Mouse (Mus musculus) lung, postnatal 10 days (tissue): ENCODE results near the gene Serpine1.
"Not testable (repeated sequence)": the region's sequence is repeated elsewhere in the genome, so short reads cannot be mapped to it uniquely, and the experiment has no call there.

Experiments used
- DNase-seq: peaks from one replicate; pipeline ENCODE4 v3.0.0; 2021

Serpine1 gene

GRCm38 (mm10) chr5:137072079-137072960 is at the start of gene Serpine1:
Serpine1 (minus strand) TSS chr5:137072268.
- peak; percentile 93 for DNase-seq

DNA sequence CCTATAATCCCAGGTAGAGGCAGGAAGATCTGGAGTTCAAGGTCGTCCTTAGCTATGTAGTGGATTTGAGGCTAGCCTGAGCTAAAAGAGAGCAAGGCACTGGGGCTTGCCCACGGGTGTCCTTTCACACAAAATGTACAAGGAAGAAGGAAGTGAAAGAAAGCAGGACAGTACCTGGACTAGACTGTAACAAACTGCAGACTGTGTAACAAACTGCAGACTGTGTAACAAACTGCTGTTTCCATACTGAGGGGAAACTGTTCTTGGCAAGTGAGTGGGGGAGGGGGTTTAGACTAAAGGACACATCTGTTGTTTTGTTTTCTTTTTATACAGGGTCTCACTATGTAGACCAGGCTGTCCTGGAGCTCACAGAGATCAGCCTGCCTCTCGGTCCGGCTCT is 49.2 kb upstream of the Serpine1 start:
- DNase-seq: no peak

GRCm38 (mm10) chr5:137118878-137119277 is 46.8 kb upstream of the Serpine1 start:
- no peak for DNase-seq

GRCm38 (mm10) chr5:137117994-137118393 is 45.9 kb upstream of the Serpine1 start:
- not testable (repeated sequence) for DNase-seq

GRCm38 (mm10) chr5:137116987-137117386 is 44.9 kb upstream of the Serpine1 start:
- no peak for DNase-seq

DNA sequence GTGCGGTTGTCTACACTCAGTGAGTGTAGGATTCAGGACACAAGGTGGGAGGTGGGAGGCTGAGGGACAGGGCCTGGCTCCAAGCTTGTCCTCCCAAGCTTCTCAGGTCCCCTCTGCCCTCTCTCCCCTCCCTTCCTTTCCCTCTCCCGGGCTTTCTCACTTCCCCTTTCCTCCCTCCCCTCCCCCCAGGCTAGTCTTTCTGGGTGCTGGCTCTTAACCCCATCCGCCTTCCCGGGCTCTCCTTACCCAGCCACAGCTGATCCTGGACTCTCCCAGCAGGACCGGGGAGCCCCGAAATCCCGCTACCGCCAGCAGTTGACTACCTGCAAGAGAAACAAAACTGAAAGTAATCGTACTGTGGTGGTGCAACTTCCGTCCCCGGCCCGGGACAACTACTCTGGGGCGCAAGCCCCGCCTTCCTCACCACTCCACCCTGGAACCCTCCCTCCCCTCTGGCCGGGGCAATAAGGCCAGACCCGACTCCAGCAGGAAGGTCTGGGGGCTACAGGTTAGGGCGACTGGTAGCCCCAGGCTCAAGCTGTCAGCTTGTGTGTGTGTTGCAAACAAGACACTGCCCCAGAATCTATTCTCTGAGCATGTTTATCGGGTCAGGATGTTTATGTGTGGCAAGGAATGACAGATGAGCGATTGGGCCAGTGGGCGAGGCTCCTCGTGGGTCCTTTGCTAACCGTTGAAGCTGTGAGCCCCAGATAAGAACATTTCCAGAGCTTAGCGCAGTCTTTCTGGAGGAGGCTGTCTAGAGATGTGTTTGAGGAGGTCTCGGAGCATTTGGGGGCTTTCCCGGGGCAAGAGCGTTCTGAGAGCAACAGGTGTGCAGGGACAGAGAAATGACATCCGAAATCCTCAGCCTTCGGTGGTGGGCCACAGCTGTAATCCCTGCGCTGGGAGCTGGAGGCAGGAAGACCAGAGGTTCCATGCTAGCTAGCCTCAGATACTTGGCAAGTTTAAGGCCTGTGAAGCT is 44.1 kb upstream of the Serpine1 start, which contains the start of gene Trim56:
Trim56 (minus strand) TSS at position 344 of the 982 bp plus-strand sequence.
- DNase-seq: peak; percentile 89

GRCm38 (mm10) chr5:137114891-137115561 is 43.0 kb upstream of the Serpine1 start:
- no peak for DNase-seq

GRCm38 (mm10) chr5:137111542-137112408 is 39.7 kb upstream of the Serpine1 start:
- no peak for DNase-seq

DNA sequence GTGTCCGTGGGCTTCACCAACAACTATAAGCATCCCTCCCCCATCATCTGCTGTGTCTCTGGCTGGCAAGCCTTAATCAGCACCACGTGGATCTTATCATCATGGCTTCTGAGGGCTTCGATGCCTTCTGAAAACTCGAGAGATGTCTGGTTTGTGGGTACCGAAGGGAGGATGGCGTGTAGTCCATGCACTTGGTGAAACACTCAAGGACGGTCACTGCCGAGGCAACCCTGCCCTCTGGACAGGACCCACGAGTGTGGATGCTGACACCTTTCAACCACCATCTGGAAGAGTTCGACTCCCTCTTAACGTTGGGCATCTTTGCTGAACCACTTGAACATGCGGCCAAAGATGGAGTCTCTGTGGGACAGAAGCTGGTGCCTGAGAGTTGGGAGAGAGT is 38.8 kb upstream of the Serpine1 start:
- no peak for DNase-seq

DNA sequence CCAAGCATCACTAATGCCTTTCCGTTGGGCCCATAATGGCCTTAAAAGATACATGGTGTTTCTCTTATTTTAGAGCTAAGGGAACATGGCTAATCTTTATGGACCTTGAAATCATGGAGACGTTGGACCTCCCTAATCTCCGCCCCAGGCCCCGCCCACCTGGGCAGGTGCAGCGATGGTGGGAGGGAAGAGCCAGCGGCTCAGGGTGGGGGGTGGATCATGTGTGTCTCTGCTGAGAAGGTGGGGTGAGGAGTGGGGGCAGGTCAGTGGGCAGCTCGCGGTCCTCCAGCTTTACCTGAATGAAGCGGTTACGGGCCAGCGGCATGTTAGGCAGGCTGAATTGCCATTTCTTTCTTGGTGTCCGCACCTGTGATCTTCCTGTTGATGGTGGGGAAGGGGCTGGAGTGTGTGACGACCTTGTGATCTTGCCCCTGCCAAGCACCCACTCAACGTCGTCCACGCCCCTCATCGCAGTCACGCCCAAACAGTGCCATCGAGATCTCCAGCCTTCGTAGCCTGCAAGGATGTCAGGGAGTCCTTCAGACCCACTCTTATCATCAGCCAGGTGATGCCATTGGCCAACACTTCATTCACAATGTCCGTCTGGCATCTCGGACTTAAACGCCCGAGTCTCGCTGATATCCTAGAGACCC is 38.0 kb upstream of the Serpine1 start:
- DNase-seq: no peak

DNA sequence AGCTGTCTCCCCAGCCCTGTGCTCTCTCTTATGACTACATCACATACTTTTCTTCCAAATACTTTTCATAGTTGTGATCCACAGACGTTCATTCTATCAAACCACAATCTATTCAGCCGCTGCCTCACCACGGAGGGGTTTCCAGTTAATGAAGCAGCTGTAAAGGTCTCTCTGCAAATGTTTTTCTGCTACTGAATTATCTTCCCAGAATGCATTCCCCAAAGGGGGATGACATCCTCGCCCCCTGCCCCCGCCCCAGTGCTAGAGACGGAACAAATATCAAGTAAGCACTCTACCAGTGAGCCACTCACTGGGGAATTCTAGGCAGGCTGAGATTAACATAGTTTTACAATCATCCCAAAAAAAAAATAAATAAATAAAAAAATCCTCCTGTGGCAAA is 36.0 kb upstream of the Serpine1 start:
- no peak for DNase-seq

DNA sequence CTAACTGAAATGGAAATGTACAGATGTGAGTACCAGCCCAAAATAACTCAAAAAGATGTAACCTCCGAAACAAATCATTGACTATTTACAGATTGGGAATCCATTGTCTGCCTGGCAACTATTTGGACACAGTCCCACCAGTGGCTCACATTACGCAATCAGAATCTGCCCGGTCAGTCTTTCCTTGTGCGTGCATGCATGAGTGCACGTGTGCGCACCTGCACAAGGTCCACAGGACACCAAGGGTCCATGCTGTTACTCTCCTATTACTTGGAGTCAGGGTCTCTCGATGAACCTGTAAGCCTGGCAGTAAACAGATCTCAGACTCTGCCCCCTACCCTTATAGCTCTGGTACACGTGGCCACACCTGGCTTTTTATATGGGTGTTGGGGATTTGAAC is 35.6 kb upstream of the Serpine1 start:
- no peak for DNase-seq

DNA sequence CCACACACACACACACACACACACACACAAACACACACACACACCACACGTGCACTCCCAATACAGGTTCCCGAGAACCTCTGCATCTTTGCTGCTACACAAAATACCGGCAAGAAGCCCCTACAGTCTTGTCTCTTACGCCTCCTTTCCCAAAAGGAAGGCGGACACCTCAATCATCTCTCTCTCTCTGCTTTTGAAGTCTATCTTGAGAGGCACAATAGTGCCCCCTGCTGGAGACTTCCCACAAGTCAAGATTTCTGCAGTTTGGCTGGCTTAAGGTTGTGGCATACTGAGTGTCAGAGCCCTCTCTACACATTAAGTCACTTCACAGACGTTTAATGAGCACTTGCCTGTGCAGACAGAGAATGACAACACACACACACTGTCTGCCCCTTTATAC is 35.0 kb upstream of the Serpine1 start:
- peak; percentile 90 for DNase-seq

GRCm38 (mm10) chr5:137106434-137106833 is 34.4 kb upstream of the Serpine1 start:
- peak; percentile 81 for DNase-seq

DNA sequence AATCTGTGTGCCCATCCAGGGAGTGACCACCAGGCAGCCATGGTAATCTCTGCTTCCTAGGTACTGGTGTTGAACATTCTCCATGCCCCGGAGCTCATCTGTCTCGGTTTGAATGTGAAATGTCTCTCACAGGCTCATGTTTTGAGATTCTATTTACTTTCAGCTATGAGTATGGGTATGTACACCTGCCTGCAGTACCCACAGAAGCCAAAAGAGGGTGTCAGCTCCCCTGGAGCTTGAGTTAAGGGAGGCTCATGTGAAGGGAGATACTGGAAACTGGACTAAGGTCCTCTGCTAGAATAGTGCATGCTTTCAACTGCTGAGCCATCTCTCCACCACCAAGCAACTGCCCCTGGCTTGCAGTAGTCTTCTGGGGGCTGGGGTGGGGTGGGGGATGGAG is 31.9 kb upstream of the Serpine1 start:
- DNase-seq: no peak

GRCm38 (mm10) chr5:137102575-137103522 is 30.8 kb upstream of the Serpine1 start:
- DNase-seq: peak; percentile 43

DNA sequence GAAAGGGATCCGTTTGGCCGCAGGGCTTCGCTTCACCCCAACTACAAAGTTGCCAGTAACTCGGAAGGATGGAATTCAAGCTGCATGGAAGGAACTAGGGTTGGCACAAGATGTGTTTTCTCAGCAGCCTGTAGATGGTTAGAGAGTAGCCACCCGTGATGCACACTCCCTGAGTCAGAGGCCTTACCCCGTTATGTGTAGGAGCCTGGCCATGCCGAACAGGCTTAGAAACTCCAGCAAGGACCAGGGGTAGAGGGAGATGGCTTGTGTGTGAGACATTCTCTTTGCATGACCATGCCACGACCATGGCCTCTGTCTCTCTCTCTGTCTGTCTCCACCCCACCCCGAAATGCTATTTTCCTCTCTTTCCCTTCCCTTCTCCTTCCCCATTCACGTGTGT is 30.0 kb upstream of the Serpine1 start:
- DNase-seq: no peak

DNA sequence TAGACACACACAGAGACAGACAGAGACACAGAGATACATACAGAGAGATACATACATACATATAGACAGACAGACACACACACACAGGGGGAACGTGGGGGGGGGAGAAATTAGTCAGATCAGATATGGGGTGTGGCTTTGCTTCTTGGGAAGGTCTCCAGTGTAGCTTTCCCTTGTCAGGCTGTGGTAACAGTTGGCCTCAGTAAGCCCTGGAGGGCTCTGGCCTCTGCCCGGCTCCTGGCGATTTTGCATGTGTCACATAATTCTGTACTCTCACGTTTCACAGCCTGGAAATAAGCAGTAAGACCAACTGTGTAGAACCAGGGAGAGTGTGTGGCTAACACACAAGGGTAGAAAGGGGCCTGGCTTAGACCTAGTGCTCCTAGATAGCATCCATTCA is 28.6 kb upstream of the Serpine1 start:
- DNase-seq: no peak

DNA sequence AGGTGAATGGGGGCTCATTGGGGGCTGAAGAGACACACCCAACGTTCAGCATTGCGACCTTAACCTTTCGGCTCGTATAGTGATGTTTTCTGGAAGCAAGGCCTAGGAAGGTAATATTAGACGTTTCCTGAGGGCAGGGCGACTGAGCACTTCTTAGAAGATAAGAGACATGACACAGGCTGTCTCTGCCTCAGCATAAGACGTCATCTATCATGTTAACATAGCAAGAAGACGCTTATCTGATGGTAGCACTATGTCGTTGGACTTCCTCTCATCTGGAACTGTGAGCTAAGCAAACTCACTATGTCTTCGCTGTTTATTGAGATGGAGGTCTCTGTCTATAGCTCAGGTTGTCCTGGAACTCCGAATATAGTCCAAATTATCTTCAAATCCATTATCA is 26.4 kb upstream of the Serpine1 start:
- no peak for DNase-seq

DNA sequence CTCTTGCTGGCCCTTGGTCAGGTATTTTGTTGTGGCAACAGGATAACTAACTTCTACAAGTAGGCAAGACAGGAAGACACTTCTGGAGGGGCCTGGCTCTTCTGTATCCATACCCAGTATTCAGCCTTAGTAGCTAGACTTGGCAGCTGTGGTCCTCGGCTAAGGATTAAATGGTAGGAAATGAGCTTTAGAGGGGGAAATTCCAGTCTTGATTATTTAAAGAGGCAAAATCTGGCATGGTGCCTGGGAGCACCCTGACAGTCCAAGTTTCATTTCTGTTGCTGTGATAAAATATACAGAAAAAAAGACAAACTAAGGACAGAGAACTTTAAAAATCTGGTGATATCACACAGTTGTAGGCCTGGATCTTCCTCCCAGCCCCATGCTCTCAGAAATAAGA is 24.0 kb upstream of the Serpine1 start:
- DNase-seq: peak; percentile 88
